ENCODE assay signal across 29 mouse cellular contexts in the genomic region with DNA sequence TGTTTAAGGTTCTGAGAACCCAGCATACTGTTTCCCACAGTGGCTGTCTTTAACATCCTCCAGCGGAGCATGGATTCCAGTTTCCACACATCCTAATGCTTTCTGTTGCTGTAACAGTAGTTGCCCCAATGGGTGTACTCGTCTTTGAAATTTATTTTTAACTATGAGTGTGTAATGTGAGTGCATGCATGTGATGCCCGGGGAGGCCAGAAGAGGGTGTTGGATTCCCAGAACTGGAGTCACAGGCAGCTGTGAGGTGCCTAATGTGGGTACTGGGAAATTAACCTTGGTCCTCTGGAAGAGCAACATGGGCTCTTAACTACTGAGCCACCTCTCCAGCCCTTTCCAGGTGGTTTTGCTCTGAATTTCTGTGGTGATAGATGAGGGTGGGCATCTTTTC. TPM values are rescaled to one million over a fixed set of nuclear protein-coding genes. Genes with fewer than 3 reads are reported as not detected.
DNase-seq lines count a peak whose midpoint lies in the region; ATAC-seq and TF ChIP-seq lines count a peak whose summit lies in the region.
"Had no signal": no experiment of that assay in that cellular context is flagged by ENCODE, and none has a peak within 500 bp of the region (broad histone marks: within the 10 kb centered on the region; RNA-seq: fewer than 3 reads in every experiment).

No protein-coding gene starts in this region.

- DNase-seq in kidney, adult 2 months: peak; percentile 5
- no peak for DNase-seq in kidney, postnatal 10 days
- no peak for DNase-seq in liver, postnatal 0 days
- DNase-seq in liver, embryonic 11.5 days (ENCODE audit: low spot score): no peak
- peak; percentile 20 to 28 for DNase-seq in gastrocnemius, postnatal 36 days
- DNase-seq in neural tube, embryonic 10.5 days (ENCODE audit: extremely low spot score, low spot score): no peak
- DNase-seq: adrenal gland, adult 2 months; cerebellum, adult 2 months; cerebellum, postnatal 14 days; heart, adult 11 months; heart, postnatal 4 days; layer of hippocampus, postnatal 36 days; liver, embryonic 13.5 days; lung, embryonic 14.5 days; lung, postnatal 14 days; midbrain, embryonic 14.5 days; retina, postnatal 1 day; right cerebral cortex, postnatal 14 days had no signal

- no peak overlapping the region for H3K4me2 ChIP-seq in liver, postnatal 0 days (ENCODE audit: low read depth, low read length)
- H3K4me2 ChIP-seq in liver, embryonic 11.5 days: no peak overlapping the region
- H3K4me2 ChIP-seq: heart, embryonic 11.5 days; hindbrain, embryonic 13.5 days; kidney, embryonic 15.5 days; liver, embryonic 13.5 days; lung, embryonic 14.5 days; neural tube, embryonic 15.5 days; stomach, embryonic 15.5 days had no signal

- H3K36me3 ChIP-seq in kidney, adult 2 months (ENCODE audit: control insufficient read depth, insufficient read depth, low read length): no peaks in the 10 kb centered on the region
- peaks cover 61% of the 10 kb centered on the region for H3K36me3 ChIP-seq in liver, postnatal 0 days (replicated peaks; ENCODE audit: insufficient read depth, low read length)
- peaks cover 18% of the 10 kb centered on the region for H3K36me3 ChIP-seq in liver, embryonic 11.5 days (ENCODE audit: control insufficient read depth, insufficient read depth, low read length)
- H3K36me3 ChIP-seq: stomach, embryonic 15.5 days had no signal

- H3K4me1 ChIP-seq in kidney, adult 2 months (ENCODE audit: control insufficient read depth, insufficient read depth, low read length): no peaks in the 10 kb centered on the region
- H3K4me1 ChIP-seq in liver, postnatal 0 days (ENCODE audit: insufficient read depth): no peaks in the 10 kb centered on the region
- H3K4me1 ChIP-seq in liver, embryonic 11.5 days (replicated peaks; ENCODE audit: control insufficient read depth, insufficient read depth, low read length): no peaks in the 10 kb centered on the region
- H3K4me1 ChIP-seq: hindbrain, embryonic 13.5 days; kidney, embryonic 15.5 days; liver, embryonic 13.5 days; neural tube, embryonic 15.5 days; stomach, embryonic 15.5 days had no signal

- 78% methylated on average over 3 of the region's 3 CpGs for WGBS in kidney, adult 2 months
- 86% methylated on average over 3 of the region's 3 CpGs for whole genome bisulfite sequencing in liver, postnatal 0 days (ENCODE audit: insufficient replicate concordance)
- WGBS in liver, embryonic 11.5 days: 86% methylated on average over 3 of the region's 3 CpGs

- no peaks in the 10 kb centered on the region for H3K9me3 ChIP-seq in liver, postnatal 0 days (ENCODE audit: low read length)
- H3K9me3 ChIP-seq in liver, embryonic 11.5 days (ENCODE audit: control insufficient read depth, low read length): no peaks in the 10 kb centered on the region
- H3K9me3 ChIP-seq: hindbrain, embryonic 13.5 days; kidney, embryonic 15.5 days; liver, embryonic 13.5 days; neural tube, embryonic 15.5 days; stomach, embryonic 15.5 days had no signal

- intact Hi-C loops in gastrocnemius, postnatal 36 days (cut with DNase I): no loop called here

- H3K27ac ChIP-seq in kidney, adult 2 months (ENCODE audit: insufficient read depth, low read depth, low read length): no peak overlapping the region
- H3K27ac ChIP-seq in liver, postnatal 0 days (ENCODE audit: low read depth): no peak overlapping the region
- no peak overlapping the region for H3K27ac ChIP-seq in liver, embryonic 11.5 days (ENCODE audit: low read depth, low read length)
- H3K27ac ChIP-seq: hindbrain, embryonic 13.5 days; liver, embryonic 13.5 days; neural tube, embryonic 15.5 days; stomach, embryonic 15.5 days had no signal

- H3K4me3 ChIP-seq in kidney, adult 2 months (ENCODE audit: insufficient read depth, low read depth, low read length): no peak overlapping the region
- no peak overlapping the region for H3K4me3 ChIP-seq in liver, postnatal 0 days (ENCODE audit: low read depth, low read length)
- no peak overlapping the region for H3K4me3 ChIP-seq in liver, embryonic 11.5 days (ENCODE audit: low read depth, low read length)
- H3K4me3 ChIP-seq: erythroblast, embryonic 14.5 days; hindbrain, embryonic 13.5 days; kidney, embryonic 15.5 days; liver, embryonic 13.5 days; neural tube, embryonic 15.5 days; stomach, embryonic 15.5 days had no signal

- no peak for TF ChIP-seq EP300 in liver, postnatal 0 days (IDR thresholded peaks at IDR 0.05; ENCODE audit: low read depth)

- no peak for TF ChIP-seq POLR2A in kidney, adult 2 months (IDR thresholded peaks at IDR 0.05; ENCODE audit: low read depth, low read length)

- no peak overlapping the region for H3K9ac ChIP-seq in liver, postnatal 0 days (replicated peaks)
- H3K9ac ChIP-seq in liver, embryonic 11.5 days (ENCODE audit: low read depth, low read length): no peak overlapping the region
- H3K9ac ChIP-seq: hindbrain, embryonic 13.5 days; kidney, embryonic 15.5 days; liver, embryonic 13.5 days; lung, embryonic 14.5 days; neural tube, embryonic 15.5 days; stomach, embryonic 15.5 days had no signal

- no peak for ATAC-seq in liver, postnatal 0 days
- ATAC-seq in liver, embryonic 11.5 days (replicated peaks; ENCODE audit: low FRiP score): no peak
- ATAC-seq: activated CD4-positive, CD25-positive, alpha-beta regulatory T cell, adult 4 months; forebrain, embryonic 16.5 days; intestine, postnatal 0 days had no signal

- no peaks in the 10 kb centered on the region for H3K27me3 ChIP-seq in kidney, adult 2 months (replicated peaks; ENCODE audit: control insufficient read depth, insufficient read depth, low read length)
- H3K27me3 ChIP-seq in liver, postnatal 0 days (ENCODE audit: insufficient read depth, low read length): no peaks in the 10 kb centered on the region
- H3K27me3 ChIP-seq in liver, embryonic 11.5 days (replicated peaks; ENCODE audit: control insufficient read depth, insufficient read depth, low read length): no peaks in the 10 kb centered on the region
- H3K27me3 ChIP-seq: CH12.LX; hindbrain, embryonic 13.5 days; kidney, embryonic 15.5 days; liver, embryonic 13.5 days; neural tube, embryonic 15.5 days; stomach, embryonic 15.5 days had no signal

- 0 out of 2 replicates have a peak, but pooled peaks have one; percentile 3 for TF ChIP-seq CTCF in kidney, adult 2 months (conservative IDR thresholded peaks at IDR 0.05; ENCODE audit: insufficient read depth, insufficient read length, low read depth, low read length)
- peak; percentile 15; the same call in 1 of the 2 replicates for TF ChIP-seq CTCF in liver, postnatal 0 days (IDR thresholded peaks at IDR 0.05; ENCODE audit: low read depth)

RNA-seq across cellular contexts. Expression of a gene that starts 49.6 kb away (rescaled TPM):
- 16.7 and 18.5 TPM in 2 replicates for polyA plus RNA-seq in kidney, adult 2 months (2012; rRNA removed)
- polyA plus RNA-seq in liver, postnatal 0 days (2015; fragmentation: Nextera tagmentation; extraction: Ambion mirVana): 8.5 and 11.8 TPM in 2 replicates
- polyA plus RNA-seq in liver, embryonic 11.5 days (2014; fragmentation: Nextera tagmentation; extraction: Ambion mirVana): 53.5 and 58.3 TPM in 2 replicates
- total RNA-seq in gastrocnemius, postnatal 36 days (2021): 10 to 100 TPM; 21.1 to 26.3 TPM
- polyA plus RNA-seq: C2C12 had no signal

Comparison
In these comparisons a context has a peak if more than half of its experiments do, and no peak if none do; other contexts are left out.
1. DNase-seq: peak in kidney, adult 2 months (single experiment) and gastrocnemius, postnatal 36 days (2 of 2); none in kidney, postnatal 10 days (single experiment), liver, postnatal 0 days (single experiment), liver, embryonic 11.5 days (single experiment) and neural tube, embryonic 10.5 days (single experiment).